Mouse (Mus musculus): ENCODE results near the gene Oas1f. TPM values are rescaled to one million over a fixed set of nuclear protein-coding genes. Genes with fewer than 3 reads are reported as not detected.

Oas1f gene
- total RNA-seq, 2 experiments from 2014 or later = not detected

Small RNA genes lying within 50 kb of the gene (microRNA-seq; reads per million reads assigned to microRNA genes)
- gene Gm22907 = not detected

Other genes with a start within 250 kb of the Oas1f start
- gene Rita1, start 234.8 kb upstream of the Oas1f start, total RNA-seq (2021) = 1 to 10 TPM; 7.0 to 7.5 TPM
- gene Ddx54, start 234.6 kb upstream of the Oas1f start, total RNA-seq (2021) = 10 to 100 TPM; 15.8 to 15.9 TPM
- gene Cfap73, start 213.1 kb upstream of the Oas1f start, total RNA-seq (2021) = not detected
- not detected for gene Rasal1, start 198.6 kb upstream of the Oas1f start, total RNA-seq (2021)
- under 1 TPM; 0.41 to 0.74 TPM for gene Dtx1, start 135.4 kb upstream of the Oas1f start, total RNA-seq (2021)
- gene Oas2, start 97.5 kb upstream of the Oas1f start, total RNA-seq (2021) = under 1 TPM; 0.19 to 0.25 TPM
- gene Oas3, start 69.7 kb upstream of the Oas1f start, total RNA-seq (2021) = not detected
- gene Oas1e, start 51.8 kb upstream of the Oas1f start, total RNA-seq (2021) = not detected
- under 1 TPM in 1 of 2 experiments, not detected in 1; 0.09 TPM for gene Oas1c, start 34.9 kb upstream of the Oas1f start, total RNA-seq (2021)
- gene Oas1h, start 14.1 kb downstream of the Oas1f start, total RNA-seq (2021) = not detected
- not detected for gene Oas1g, start 40.2 kb downstream of the Oas1f start, total RNA-seq (2021)
- gene Oas1a, start 60.2 kb downstream of the Oas1f start, total RNA-seq (2021) = under 1 TPM; 0.12 to 0.16 TPM
- gene Oas1d, start 67.2 kb downstream of the Oas1f start, total RNA-seq (2021) = not detected
- not detected for gene Rph3a, start 162.7 kb downstream of the Oas1f start, total RNA-seq (2021)

Data from gastrocnemius, adult 18-20 months (tissue).